Mouse (Mus musculus) cerebellum, postnatal 4 days (tissue): Measurements from ENCODE around the gene Smyd5.

Source experiments
- DNase-seq, 2 experiments: peaks; one replicate each; pipeline ENCODE4 v3.0.0; 2022; ENCODE audit warnings: low spot score in 2 of 2, mixed read lengths in 1 of 2

The Smyd5 gene

DNA sequence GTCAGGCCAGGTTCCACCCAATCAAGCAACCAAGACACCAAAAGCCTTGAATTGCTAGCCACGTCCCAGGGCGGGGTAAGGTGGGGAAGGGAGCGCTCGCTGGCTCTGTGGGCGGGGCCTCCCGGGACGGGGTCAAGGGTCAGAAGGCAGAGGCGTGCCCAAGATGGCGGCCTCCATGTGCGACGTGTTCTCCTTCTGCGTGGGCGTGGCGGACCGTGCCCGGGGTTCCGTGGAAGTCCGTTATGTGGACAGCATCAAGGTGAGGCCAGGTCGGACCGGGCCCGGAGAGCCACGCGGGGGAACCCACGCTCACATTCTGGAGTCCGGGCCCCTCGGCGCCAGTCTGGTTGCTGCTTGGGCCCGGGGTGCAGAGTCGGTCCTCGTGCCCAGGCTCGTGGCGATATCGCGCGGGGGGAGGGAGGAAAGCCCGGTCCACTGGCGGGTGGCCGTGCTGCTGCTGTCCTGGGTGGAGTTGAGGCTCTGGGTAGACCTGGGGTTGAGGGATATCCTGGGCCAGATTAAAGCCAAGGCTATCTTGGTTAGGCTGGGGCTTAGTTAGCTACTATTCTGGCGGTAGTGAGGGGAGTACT is at the start of gene Smyd5:
Smyd5 (plus strand) TSS at position 148 of the 590 bp plus-strand sequence.
- peak; percentile 68 to 80 for DNase-seq

DNA sequence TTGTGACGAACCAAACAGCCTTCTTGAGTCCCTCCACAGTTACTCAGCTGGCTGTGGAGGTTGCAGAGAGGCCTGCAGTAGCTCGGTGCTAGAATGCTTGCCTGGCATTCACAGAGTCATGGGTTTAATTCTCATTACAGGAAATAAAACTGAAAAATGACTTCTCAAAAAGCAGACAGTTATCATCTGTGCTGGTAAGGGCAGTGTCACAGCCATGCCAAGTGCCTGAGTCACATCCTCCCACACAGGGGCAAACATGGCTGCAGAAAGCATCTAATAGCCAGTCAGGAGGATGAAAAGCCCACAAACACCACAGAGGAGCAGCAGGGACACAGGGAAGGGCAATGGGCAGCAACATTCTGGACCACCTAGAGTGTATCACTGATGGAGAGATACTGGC is 49.0 kb upstream of the Smyd5 start:
- DNase-seq = no peak

DNA sequence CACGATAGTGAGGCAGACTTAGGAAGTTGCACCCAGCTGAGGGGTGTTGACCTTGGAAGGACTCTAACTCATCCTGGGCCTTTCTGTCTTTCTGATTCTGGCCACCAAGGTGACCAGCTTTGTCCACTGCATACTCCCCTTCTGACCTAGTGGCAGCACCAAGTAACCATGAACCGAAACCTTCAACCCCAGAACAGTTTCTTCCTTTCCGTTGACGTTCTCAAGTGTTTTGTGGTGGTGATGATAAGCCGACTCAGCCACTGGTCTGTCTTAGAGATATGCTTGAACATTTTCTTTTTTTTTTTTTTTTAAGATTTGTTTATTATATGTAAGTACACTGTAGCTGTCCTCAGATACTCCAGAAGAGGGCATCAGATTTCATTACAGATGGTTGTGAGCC is 43.2 kb upstream of the Smyd5 start:
- no peak for DNase-seq

DNA sequence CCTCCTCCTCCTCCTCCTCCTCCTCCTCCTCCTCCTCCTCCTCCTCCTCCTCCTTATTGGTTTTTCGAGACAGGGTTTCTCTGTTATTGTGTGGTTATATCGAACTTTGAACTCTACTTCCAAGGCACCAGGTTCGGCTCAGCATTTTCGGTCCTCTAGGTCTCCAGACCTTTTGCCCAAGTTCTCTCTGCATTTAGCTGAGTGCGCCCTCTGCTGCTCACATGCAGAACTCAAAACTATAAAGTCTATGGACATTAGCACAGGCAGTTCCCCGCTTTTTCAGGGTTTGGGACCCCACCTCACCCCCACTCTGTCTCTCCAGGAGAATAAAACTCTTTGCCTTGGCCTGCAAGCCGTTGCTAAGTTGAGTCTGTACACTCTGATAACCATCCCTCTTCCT is 40.0 kb upstream of the Smyd5 start:
- DNase-seq = peak; percentile 64 to 72

GRCm38 (mm10) chr6:85395360-85395759 is 36.4 kb upstream of the Smyd5 start:
- DNase-seq = no peak

GRCm38 (mm10) chr6:85397165-85397564 is 34.6 kb upstream of the Smyd5 start:
- peak in 1 of 2 experiments; percentile 30 for DNase-seq

DNA sequence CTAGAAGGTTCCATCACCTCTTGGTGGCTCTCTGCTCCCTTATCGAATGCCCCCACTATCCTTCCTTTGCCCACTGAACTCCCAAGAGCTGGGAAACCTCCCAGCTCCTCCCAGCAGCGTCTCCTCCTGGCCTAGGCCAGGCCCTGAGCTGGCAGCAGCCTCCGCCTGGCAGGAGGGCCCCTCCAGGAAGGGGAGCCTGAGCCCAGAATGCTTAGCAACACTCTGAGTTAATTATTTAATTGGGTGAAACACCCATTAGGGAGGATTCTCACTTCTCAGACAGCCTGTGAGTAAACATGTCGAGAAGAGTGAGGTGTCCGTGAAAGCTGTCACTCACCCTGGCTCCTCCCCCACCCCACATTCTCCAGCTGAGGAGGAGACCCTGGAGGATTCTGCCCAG is 32.1 kb upstream of the Smyd5 start:
- DNase-seq = no peak

DNA sequence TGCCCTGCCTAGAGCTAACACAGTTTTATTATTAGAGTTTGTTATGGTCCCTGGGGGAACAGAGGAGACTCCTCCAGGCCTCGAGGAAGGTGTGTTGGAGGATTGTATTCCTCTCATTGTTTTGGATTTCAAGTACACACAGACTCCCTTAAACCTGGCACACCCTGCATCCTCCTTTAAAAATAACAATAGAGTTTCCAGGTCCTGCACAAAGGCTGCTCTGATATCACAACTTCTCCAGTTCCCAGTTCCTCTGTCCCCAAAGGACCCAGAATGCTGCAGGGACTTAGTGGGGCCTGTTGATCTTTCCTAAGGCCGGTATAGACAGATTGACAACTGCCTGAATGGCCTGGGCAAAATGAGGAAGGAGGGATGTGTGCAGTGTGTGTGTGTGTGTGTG is 29.2 kb upstream of the Smyd5 start:
- no peak for DNase-seq

DNA sequence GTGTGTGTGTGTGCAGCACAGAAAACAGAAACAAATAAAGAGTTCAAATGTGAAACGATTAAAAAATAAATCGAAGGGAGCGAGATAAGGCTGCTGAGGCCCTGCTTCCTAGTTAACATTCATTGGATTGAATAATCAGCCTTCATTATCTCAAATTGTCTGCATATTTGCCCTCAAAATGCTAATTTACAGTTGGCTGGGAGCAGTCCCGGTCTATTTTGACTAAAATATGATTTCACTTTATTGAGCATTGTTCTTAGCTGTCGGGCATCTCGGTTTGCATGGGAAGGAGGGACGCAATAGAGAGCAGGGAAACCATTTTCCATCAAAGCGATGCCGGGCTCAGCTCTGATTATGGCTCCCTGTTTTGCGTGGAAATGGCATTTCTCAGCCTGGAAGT is 28.8 kb upstream of the Smyd5 start:
- DNase-seq = no peak

DNA sequence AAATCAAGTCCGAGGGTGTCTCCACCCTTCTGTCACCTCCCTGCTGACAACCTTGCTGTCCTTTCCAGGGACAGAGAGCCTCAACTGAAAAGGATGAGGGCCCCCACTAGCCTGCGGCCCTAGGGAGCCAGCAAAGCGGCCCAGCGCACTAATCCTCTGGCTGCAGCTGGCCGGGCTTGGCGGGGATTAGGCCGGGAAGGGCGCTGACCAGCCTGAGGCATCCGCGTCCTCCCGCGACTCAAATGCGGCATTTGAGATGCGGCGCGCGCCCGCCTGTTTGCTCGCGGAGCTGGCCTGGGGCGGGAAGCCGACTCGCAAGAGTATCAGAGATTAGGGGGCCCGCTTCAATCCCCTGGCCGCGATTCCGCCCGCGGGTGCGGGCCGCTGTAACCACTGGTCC is 22.8 kb upstream of the Smyd5 start:
- DNase-seq = no peak

- DNase-seq = peak in 1 of 2 experiments; percentile 69
These were observed 21.0 kb upstream of the Smyd5 start for GRCm38 (mm10) chr6:85410771-85411273.

GRCm38 (mm10) chr6:85415829-85416228 is 16.0 kb upstream of the Smyd5 start:
- DNase-seq = no peak

- no peak for DNase-seq
These were observed 12.6 kb upstream of the Smyd5 start for GRCm38 (mm10) chr6:85419150-85419549.

DNA sequence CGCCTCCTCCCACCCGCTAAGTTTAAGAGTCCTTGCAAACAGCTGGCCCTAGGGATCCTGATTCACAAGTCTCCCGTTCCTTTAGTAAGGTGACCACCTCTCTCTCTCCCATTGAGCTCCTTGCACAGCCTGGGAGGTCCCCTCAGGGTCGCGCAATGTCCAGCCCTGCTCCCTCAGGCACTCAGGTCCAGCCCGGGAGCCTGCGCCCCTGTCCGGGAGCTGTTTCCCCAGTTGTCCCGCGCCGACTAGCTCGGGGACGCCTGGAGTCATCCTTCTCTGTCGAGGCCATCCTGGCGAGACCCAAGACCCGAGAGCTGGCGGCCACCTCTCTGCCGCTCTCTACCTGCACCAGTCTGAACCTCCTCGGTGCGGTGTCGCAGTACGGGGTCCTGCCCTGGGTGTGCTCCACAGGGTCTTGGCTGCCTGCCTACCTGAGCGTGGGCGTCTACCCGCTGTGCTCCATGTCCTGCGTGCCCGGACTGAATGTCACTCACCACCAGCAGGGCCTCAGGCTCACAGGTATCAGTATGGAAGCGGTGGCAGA is 7.9 kb upstream of the Smyd5 start, which contains the start of gene Noto:
Noto (plus strand) TSS at position 51 of the 544 bp plus-strand sequence.
- DNase-seq = no peak

DNA sequence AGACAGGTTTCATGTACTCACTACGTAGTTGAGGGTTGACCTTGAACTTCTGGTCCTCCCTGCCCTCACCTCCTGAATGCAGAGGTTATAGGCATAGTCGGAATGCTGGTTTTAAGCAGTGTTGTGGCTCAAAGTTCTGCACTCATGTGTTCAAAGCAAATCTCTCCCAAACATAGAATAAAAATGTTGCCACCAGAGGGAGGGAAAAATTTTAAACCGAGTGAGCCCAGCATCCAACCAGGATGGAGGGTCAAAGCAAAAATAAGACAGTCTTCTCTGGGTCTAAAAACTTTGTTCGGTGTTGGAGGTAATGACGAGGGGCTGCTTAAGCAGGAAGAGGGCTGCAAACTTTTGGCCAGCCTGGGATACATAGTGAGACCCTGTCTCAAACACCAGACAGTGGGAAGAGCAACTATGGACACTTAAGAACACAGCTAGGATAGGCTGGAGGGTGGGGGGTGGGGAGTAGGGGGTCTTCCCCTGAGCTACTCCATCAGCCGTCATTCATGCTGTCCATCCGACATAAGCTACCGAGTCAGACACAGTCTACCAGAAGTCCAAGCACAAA is 431 bp upstream of the Smyd5 start:
- DNase-seq = no peak

- no peak for DNase-seq
These were observed 2.1 kb downstream of the Smyd5 start for GRCm38 (mm10) chr6:85433865-85434264.

- DNase-seq = no peak
These were observed 4.4 kb downstream of the Smyd5 start for GRCm38 (mm10) chr6:85436204-85436603.

- DNase-seq = no peak
These were observed 4.8 kb downstream of the Smyd5 start for GRCm38 (mm10) chr6:85436631-85437030.

DNA sequence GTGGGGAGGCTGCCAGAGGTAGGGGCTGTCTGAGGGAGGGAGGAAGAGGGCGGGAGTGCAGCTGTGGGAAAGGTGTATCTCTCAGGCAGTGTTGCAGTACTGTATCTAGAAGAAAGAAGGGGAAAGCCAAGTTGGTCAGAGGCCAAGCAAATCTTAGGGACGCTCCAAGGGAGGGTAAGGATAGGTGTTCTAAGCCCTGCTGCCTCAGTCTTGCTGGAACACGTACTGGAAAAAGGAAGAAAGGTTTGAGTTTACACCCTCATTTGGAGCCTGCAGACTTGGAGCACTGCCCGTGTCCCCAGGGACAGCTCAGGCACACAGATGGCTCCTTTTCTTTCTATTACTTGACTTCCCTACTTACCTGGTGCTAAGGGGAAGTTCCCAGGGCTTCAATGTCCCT is 9.4 kb downstream of the Smyd5 start:
- no peak for DNase-seq

DNA sequence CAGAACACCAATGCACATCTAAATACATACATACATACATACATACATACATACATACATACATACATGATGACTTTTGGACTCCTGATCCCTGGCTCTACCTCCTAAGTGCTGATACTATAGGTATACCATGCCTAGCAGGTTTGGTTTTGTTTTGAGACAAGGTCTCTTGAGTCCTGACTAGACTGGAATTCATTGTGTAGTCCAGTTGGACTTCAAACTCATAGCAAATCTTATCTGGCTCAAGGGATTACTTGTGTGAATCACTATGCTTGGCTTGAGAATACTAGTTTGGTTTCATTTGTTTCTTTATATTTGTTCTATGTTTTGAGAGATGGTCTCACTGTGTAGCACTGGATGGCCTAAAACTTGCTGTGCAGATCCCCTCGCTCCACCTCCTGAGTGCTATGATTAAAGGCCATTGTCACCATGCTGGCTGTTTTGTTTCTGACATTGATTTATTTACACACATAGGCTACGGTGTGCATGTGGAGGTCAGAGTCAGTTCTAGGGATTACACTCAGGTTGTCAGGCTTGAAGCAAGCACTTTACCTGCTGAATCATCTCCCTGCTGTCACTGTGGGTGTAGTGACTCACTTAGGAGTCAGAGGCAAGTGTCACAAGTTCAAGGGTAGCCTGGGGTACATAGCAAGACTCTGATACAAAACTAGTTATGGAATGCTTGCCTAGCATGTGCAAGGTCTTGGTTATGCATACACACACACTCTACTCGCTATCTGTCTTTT is 11.9 kb downstream of the Smyd5 start:
- DNase-seq = no peak

DNA sequence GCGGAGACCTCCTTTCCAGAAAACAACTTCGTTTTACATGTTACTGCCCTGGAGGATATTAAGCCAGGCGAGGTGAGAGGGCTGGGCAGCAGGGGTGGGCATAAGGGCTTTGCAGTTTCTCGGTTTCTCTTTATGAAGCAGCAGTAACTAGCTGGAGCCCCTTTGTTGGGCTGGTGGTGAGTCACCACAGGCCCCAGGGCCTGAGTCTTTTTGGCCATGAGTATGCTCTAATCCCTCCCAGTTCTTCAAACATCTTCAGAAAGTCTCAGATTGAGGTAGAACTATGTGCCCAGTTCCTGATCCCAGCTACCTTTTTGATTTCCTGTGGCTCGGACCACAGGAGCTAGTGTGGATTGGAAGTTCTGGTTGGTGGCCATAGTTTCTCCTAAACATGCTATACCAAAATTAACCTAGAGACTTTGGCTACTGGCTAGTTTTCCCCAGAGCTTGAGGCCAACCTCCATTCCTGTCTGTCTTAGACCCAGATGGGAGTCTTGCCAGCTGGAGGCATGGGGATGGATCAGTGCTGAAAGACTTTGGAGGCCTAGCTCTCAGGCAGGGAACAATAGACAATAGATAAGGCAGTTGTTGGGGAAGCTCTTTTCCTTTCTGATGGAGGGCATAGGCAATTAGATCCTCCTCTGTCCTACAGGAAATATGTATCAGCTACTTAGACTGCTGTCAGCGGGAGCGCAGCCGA is 12.6 kb downstream of the Smyd5 start:
- DNase-seq = no peak

GRCm38 (mm10) chr6:85445286-85445685 is 13.5 kb downstream of the Smyd5 start:
- no peak for DNase-seq
